Mouse (Mus musculus): ENCODE results near the gene Parvb.

Parvb gene

DNA sequence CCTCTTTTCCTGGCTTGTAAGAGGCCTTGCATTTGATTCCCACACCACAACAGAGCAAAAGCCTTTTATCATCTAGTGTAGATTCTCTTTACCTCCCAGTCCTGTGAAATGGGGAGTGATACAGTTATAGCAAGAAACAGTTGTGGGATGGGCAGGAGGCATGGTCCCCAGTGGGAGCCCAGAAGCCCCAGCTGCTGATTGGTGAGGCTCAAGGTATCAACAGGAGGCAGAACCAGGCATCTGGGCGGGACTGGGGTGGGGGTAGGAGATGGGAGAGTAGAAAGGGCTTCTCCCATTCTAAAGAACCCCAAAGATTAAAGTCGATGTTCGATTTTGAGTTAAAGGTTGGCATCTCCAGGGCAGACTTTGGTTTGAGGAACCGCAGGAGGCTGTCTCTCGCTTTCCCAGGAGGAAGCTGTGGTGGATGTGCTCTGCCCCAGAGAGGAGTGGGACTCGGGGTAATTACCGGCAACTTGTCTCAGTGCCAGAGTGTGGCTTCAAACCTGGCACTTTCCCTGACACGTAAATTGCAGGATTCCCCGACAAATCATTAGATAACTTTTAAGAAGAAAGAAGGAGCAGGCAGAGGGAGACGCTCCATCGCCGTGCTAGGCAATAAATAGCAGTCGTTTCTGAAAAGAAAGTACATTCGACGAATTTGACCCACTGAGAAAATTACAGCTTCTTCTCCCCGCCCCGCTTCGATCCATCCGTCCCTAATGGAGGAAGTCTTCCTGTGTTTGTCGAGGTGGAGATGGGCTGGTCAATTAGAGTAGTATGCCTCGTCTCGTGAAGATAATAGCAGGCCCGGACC is 13.7 kb upstream of the Parvb start:
- DNase-seq: no peak

DNA sequence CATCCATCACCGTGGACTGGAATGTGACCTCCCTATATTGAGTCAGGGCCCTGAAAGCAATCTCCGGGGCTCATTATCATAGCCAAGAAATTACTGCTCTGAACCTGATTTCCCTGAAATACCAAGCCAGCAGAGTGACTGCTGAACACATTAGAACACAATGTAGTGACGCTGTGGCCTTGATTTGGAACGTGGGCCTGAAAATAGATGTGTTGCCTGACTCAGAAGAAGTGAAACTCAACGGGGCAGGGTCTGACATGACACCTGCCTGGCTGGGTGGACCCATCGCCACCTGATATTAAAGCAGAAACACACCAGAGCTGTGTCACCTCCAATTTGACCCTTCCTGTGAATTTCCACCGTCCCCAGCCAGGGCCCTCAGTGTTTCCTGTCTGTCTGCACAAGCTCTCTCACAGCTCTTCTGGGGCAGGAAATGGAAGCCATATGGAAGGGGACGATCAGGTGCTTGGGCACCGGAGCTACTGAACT is 13.0 kb upstream of the Parvb start:
- DNase-seq: no peak

DNA sequence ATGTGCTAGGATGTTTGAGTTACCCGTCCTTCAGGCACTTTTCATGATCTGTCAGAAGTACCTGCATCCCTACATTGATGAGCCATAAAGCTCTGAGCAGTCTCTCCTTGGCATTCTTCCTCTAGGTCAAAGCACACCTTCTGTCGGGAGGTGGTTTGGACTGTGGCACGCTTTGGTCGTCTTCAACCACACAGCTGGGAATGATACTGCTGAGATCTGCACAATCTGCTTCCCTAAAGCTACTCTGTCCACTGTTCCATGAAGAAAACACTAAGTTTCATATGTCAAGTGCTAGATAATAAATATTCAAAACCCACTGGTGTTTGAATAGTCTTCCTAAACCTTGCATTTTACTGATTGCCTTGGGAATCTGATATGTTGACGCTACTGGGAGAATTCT is 10.3 kb upstream of the Parvb start:
- no peak for DNase-seq

DNA sequence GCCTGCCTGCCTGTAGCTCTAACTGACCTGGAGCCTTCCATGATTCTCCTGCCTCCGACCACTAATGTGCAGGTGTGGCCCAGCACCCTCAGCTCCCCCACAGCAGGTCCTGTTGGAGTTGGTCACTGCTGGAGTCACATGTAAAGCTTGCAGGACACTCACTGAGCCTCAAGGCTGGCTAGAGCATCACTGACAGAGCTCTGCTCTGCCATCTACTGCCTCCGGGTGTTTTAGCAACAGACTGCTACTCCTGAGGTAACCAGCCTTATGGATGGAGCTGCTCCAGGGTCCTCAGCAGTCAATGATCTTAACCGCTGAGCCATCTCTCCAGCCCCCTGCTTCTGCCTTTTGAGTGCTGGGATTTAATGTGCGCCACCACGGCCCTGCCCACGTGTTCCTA is 8.4 kb upstream of the Parvb start:
- DNase-seq: no peak

DNA sequence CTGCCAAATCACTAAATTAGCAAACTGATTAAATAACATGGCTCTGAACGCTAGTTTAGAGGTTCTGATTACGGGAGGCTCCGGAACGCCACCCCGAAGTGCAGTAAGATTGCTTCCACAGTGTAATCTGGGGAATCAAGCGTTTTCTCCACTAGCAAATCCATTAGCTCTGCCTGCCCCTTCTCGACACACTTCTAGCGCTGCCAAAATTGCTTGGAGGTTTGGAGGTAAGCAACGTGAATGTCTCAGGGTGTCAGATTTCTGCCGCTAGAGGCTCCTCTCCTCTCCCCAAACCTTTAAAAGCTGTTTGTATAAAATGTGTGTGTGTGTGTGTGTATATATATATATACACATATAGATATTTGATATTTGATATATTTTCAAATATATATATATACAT is 7.1 kb upstream of the Parvb start:
- no peak for DNase-seq

DNA sequence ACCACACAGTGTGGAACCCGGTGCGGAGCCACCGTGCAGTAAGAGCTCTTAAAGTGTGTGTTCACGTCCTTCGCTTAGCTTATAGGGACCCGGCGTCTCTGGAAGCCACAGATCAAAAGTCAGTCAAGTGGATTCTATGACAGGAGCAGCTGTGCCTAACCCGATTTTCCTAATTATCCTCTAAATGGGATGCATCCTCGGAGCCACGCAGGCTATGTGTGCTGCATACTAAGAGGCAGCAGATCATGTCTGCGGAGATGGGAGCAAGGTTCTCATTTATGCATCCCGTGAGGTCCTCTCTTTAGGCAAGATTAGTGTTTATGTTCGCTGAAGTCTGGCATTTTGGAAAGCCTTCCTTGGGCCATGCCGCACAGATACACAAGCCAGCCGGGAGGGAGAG is 4.9 kb upstream of the Parvb start:
- DNase-seq: no peak

DNA sequence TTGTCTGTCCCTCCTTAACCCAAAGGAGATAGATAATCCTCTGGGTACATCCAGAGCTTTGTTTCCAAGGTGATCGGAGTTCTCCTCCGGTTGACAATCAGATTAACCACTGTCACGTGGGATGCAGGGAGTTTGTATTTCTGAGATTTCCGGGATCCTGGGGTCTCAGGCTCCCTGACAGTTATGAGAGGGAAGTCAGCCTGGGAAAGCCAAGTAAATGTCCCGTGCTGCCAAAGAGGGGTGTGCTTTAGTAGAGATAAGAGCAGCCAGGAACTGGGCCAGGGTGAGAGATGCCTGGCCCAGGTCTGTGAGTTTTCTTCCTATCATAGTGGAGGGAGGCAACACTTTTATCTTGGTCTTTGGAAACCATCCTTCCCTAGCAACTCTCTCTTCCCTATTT is 1.2 kb upstream of the Parvb start:
- no peak for DNase-seq

DNA sequence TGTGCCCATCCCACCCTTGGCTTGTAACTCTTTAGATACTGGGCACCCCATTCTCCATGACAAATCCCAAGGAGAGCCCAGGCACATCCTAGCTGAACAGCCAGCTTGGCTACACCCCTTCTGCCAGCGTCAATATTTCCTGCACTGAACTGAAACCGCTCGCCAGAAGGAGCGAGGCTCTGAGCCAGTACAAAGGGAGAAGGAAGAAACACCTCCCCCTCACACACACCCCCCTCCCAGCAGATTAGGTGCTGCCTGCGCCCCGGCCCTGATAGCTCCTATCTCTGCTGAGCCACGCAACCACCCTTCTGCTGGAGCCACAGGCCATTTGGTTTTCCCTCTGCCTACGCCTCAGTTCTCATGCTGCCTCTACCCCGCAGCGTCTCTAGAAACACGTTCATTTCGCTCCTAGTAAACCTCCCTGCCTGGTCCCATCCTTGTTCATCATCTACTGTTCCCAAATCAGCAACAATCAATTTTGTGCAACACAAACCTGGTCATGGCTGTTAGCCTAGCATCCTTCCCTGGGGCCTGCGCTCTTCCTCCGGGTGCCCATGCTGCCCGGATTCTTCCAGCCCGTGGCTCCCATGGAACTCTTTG is 630 bp upstream of the Parvb start:
- peak; percentile 51 for DNase-seq

DNA sequence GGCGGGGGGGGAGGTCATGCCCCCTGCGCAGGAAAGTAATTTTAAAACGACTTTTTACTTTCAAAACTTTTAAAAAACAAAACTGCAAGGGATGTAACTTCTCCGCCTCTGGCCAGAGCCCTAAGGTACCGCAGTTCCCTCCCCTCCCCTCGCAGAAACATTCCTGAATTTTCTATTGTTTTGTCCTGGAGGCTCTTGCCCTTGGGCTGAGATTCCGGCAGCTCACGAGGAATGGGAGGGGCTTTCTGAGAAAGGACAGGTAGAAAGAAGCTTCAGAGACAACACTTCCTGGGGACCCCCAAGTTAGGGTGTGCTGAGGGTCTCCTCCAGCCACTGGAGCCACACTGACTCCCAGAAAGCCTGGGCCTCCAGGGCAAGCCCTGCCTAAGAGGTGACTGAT is 766 bp downstream of the Parvb start:
- DNase-seq: no peak

DNA sequence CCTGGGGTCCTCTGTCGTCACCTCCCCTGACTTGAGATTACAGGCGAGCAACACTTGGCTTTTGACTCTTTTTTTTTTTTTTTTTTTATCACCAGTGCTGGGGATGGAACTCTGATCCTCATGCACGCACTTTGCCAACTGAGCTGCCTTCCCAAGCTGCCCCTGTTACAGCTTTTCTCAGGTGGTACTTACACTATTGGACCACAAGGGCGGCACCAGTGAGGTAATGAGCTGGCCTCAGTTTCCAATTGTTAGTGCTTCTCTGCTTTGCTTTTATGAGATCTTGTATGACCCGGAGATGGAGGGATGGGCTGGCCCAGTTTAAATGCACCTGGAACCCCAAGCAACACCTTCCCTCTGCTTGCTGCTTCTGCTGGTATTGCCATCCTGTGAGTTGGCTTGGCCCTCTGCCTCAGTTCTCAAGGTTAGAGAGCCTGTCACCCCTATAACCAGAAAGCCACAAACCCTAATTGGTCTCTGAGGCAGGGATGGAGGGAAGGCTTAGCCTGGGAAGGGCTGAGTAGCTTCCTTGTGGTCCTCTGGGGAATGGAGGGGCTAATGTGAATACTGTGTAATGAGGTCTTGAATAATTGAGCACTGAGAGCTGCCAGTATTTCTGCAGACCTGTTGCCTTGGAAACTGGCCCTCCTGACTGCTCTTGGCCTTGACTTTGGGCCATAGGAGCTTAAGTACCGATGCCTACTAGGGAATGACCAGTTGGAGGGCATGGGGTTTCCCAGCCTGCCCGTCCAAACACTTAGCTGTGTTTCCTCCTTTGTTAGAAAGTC is 3.1 kb downstream of the Parvb start:
- DNase-seq: no peak

DNA sequence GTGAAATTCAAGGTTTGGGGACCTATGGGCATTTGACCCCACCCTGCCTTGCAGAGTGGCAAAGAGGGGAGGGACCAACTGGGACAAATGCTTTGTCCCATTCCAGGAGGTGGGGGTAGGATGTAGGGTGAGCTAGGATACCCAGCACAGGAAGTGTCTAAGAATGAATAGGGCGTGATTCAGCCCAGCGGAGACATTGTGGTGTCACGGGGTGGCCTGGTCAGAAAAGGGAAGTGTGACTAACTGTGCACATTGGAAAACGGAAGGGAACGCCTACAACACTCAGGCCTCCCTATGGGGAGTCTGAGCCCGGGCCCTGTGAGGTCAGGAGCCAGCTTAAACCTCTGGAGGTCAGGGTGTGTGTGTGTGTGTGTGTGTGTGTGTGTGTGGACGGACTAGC is 3.8 kb downstream of the Parvb start:
- DNase-seq: no peak

DNA sequence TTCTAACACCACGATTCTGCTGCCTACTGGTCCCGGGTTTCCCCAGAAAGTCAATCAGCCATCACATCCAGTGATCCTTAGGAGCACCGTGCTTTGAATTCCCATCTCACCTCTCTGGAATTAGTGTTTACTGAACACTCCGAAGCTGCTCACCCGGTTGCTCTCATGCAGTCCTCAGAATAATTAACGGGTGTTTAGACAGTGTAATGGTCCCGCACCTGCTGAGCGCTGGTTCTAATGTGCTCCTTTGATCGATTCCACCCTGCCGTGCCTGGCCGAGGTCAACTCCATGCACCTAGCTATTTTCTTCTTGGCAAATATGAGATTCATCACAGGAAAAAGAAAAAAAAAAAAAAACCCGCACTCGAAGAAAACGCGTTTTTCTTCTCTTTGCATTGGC is 6.7 kb downstream of the Parvb start:
- no peak for DNase-seq

DNA sequence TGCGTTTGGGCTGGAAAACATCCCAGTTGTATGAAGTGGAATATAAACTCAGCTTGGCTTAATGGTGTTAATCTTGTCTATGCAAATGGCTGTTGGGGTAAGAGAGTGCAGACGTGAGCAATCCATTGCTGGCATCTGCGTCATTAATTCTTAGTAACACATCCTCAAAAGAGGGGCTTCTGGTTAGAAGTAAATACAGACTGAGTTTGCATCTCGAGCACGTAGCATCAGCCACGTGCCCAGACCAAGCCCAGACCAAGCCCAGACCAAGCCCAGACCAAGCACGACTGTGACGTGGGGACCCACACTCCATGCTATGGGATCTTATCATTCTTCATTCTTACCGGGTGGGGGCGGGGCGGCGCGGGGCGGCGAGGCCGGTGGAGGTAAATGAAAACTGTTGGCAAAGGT is 7.2 kb downstream of the Parvb start:
- DNase-seq: no peak

DNA sequence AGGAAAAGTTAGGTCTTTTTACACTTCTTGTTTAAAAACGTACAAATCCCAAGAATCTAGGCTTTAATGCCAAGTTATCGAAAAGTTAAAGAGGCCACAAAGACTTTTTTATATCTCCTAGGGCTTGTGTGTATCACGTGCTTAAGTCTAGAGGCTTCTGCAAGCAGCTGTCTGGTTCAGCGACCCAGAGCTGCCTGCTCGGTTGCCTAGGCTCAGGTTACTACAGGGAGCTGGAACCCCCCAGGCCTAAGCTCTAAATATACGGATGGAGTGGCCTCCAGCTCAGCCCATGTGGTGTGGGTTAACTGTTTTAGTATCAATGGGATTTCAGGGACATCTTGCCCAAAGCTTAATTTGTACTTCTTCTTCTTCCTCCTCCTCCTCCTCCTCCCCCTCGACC is 9.7 kb downstream of the Parvb start:
- no peak for DNase-seq

DNA sequence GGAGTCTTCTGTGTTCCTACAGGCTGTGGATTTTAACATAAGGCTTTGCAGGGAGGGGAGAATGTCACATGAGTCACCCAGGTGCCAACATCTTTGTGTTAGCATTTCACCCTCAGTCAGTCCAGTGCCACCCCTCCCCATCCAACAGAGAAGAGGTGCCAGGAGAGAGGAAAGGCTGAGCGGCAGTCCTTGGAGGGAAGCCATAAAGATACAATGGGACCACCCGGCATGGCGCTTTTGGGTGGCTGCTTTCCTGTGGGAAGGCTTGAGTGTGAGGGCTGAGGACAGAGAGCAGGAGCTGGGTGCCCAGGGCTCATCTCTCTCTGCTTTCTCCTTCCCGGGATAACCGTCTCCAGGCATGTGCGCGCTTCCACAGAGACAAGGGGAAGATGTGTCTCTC is 13.3 kb downstream of the Parvb start:
- no peak for DNase-seq

DNA sequence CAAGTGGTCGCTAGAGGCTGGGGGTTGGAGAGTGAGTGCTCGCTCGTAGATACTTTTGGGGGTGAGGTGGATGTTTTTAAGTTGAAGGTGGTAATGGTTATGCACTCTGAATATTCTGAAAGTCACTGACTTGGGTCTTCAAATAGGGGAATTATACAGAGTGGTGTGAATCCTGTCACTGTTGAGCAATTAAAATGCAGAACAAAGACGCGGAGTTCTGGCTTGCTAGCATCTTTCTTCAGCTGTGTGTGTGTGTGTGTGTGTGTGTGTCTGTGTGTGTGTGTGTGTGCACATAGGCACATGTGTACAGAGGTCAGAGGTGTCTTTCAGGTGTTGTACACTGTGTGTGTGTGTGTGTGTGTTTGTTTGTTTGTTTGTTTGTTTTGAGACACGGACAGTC is 14.4 kb downstream of the Parvb start:
- no peak for DNase-seq

DNA sequence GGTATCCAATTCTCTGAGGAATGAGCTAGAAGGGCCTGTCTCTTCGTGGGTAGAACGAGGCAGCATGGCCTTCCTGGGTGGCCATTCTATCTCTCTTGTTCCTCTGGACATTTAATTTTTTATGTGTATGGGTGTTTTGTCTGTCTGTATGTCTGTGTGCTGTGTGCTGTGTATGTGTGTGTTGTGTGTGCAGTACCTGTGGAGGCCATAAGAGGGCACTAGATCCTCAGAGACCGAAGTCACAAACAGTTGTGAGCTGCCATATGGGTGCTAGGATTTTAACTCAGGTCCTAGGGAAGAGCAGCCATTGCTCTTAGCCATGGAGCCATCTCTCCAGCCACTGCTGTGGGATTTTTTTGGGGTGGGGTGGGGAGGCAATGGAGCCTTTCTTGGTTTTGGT is 15.5 kb downstream of the Parvb start:
- DNase-seq: no peak

DNA sequence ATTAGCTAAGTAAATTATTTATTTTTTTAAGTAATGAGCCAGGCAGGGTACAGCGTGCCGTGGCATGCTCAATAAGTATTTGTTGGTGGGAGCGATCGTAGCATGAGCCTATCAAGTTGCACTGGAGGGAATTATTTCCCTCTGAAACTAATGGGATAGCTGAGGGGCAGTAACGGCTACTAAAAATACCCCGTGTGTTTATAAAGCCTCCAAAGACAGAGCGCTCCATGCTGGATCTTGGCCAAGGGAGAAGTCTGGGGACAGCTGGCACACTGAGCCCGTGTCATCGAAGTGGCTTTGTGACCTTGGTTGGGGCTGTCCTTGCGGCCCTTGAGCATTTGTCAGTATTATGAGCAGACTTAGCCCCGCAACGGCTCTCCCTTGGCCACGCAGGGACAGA is 19.4 kb downstream of the Parvb start:
- peak; percentile 39 for DNase-seq

DNA sequence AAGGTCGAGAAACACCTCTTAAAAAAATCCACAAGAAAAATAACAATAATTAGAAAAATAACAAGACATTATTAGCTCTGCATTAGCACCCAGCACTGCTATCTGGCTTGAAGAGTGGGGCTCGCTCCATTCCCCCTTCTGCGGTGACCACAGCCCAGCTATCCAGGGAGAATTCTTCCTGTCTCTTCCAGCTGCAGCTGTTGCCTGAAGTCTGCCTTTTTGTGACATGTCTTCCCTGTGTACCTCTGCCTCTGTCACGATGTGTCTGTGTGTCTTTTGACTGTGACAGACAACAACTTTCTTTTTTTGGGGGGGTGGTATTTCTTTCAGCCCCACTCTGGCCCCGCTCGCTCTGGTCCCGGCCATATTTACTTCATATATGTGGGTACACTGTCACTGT is 20.8 kb downstream of the Parvb start:
- DNase-seq: no peak

DNA sequence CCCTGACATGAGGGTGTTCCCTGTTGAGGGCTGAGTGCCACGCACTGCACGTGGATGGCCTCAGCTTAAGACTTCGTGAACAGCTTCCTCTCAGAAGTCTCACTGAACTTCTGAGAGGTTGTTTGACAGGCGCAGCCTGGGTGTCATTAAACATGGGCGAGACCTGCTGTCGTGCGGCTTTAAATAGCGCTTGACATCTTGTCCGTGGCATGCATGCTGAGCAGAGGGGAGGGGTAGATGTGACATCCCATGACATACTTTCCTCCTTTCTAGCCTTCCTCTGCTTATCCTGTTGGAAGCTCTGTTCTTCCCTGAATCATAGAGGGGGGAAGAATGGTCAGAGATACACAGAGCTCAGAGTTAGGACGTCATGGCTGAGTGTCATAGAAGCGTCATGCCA is 21.9 kb downstream of the Parvb start:
- peak; percentile 36 for DNase-seq

DNA sequence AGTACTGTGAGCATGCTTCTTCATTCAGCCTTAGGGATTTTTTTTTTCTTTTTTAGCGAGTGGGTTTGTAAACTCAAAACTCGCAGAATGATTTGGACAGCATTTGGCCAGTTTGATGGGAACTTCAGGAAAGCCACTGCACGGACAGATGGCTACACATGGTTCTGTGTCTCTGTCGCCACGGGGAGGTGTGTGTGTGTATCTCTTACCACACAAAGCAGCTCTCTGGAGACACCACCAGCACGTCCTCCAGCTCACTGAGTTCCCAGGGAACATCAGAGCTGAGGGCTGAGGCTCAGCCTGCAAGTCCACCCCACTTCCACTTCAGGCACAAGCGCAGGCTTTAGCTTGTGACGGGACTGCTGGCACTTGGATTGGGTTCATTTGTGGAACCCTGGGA is 22.5 kb downstream of the Parvb start:
- no peak for DNase-seq

DNA sequence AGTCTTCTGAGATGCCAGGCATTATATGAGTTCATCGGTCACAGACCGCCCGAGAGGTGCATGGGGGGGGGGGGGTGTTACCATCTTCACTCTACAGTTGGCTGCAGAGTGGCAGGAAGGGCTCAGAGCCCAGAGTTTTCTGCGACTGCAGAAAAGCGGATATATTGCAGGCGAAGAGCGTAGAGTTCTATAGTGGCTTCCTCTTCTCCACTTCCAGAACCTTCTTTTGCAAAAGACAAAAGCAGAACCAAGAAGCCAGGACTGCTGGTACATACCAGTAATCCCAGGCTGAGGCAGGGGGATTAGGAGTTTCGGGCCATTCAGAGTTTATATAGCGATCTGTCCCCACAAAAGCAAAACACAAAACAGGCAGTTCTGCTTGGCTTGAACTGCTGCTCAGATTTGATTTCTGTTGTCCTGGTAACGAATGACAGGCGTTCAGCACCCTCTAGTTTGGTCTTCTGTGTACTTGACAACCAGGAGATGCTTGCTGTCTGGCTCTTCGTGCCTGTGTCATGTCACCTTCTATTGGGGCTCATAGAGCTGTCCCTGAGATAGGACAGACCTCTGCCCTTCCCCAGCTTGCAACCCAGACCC is 24.5 kb downstream of the Parvb start:
- DNase-seq: no peak

DNA sequence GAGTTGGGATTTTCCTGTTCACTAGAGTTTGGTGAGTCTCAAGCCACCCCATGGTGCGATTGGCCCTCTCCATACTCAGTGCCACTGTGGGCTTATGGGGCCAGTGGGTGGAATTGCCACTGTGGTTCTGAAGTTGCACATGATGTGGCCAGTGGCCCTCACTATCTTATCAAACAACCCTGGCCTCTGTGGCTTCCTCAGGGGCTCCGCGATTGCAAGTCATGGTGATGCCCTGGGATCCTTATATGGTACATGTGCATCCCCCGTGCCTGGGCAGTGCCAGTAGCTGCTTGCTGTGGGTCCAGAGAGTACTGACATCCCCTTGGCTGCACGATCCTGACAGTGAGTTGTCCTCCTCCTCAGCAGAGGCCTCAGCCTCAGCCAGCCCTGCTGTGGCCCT is 25.0 kb downstream of the Parvb start:
- no peak for DNase-seq
